Mouse (Mus musculus) lung, embryonic 16.5 days (tissue): ENCODE measurements around the gene Slc13a4. TPM values are rescaled to one million over a fixed set of nuclear protein-coding genes. Genes with fewer than 3 reads are reported as not detected.

Experiments used
- ATAC-seq: fragments of 200-750 bp; cut with Nextera tagmentation; 2 replicates; pipeline ENCODE4 v1.8.0; 2017; ENCODE audit warnings: low read depth, mild to moderate bottlenecking, moderate library complexity
- H3K27ac ChIP-seq: fragments of 300-500 bp; sonication (generic); 2 replicates; pipeline ENCODE4 v1.5.1; 2014; ENCODE audit warnings: mild to moderate bottlenecking, control low read depth, low read length
- H3K27me3 ChIP-seq: fragments of 300-500 bp; sonication (generic); 2 replicates; pipeline ENCODE4 v1.6.1; 2014; ENCODE audit warnings: low read depth, low read length, mixed read lengths; ENCODE audit not compliant: control insufficient read depth, insufficient read depth
- H3K36me3 ChIP-seq: fragments of 300-500 bp; sonication (generic); 2 replicates; pipeline ENCODE4 v1.6.1; 2014; ENCODE audit warnings: low read length; ENCODE audit not compliant: control insufficient read depth, insufficient read depth
- H3K4me1 ChIP-seq: fragments of 300-500 bp; sonication (generic); replicated peaks from 2 replicates; pipeline ENCODE4 v1.6.1; 2014; ENCODE audit warnings: low read length, mixed read lengths; ENCODE audit not compliant: control insufficient read depth, insufficient read depth
- H3K4me2 ChIP-seq: fragments of 300-500 bp; sonication (generic); 2 replicates; pipeline ENCODE4 v1.6.1; 2014; ENCODE audit warnings: low read depth, low read length, control low read depth
- H3K4me3 ChIP-seq: fragments of 300-500 bp; sonication (generic); 2 replicates; pipeline ENCODE4 v1.5.1; 2014; ENCODE audit warnings: mild to moderate bottlenecking, low read length, control low read depth
- H3K9ac ChIP-seq: fragments of 300-500 bp; sonication (generic); 2 replicates; pipeline ENCODE4 v1.6.1; 2014; ENCODE audit warnings: low read length, control low read depth
- H3K9me3 ChIP-seq: fragments of 300-500 bp; sonication (generic); 2 replicates; pipeline ENCODE4 v1.6.1; 2016; ENCODE audit warnings: low read length; ENCODE audit not compliant: control insufficient read depth
- WGBS: fragments of 180-500 bp; shearing (Covaris S2); extraction: QIAGEN DNeasy Blood & Tissue Kit; methylation state at CpG from one replicate; pipeline ENCODE4 v1.1.7; 2014; 5-methylcytosine and 5-hydroxymethylcytosine counted together
- polyA plus RNA-seq: library from polyadenylated mRNA; unstranded; fragments of >200 nt; fragmentation: Nextera tagmentation; extraction: Ambion mirVana; gene quantifications from 2 replicates; pipeline ENCODE4 v1.2.1, GENCODE M21; 2015

The Slc13a4 gene
- polyA plus RNA-seq, 1 experiment from 2014 or later: 0.35 TPM

DNA sequence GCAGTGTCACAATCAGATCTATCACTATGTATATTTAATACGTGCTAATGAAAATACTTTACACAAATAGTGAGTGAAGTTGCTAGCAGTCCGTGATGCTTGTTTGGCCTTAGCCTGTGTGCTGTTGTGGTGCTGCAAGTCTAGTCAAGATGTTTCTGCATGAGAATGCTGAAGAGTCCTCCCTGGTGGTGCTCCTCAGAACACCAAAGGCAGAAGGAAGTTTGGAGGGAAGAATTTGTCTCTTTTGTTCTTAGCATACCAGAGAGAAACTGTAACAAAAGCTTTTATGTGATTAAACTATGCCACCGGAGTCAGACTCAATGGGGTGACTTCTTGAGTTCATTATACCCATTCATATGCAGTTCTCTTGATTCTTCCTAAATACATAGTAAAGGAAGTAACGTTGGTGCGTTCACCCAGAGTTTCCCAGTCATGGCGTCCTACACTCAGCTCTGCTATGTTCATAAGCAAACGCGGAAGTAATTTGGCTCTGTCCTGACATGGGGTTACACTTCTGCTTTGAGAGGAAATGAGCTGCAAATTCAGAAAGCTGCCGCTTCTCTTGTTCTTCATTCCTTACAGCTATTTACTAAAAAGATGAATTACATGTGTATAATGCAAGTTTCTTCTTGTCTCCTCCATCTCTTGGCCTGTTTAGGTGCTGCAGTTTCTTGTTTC lies 71.7 kb downstream of the Slc13a4 start:
- Histone ChIP-seq H3K36me3 (peaks cover 52% of the 10 kb centered on the region), H3K27me3 (no peaks in the 10 kb centered on the region), H3K9me3 (no peaks in the 10 kb centered on the region), H3K27ac (no peak overlapping the region), H3K4me3 (no peak overlapping the region), H3K4me2 (no peak overlapping the region), H3K9ac (no peak overlapping the region), H3K4me1 (no peaks in the 10 kb centered on the region)
- WGBS: 88% methylated on average over 9 of the region's 9 CpGs
- ATAC-seq: no peak

DNA sequence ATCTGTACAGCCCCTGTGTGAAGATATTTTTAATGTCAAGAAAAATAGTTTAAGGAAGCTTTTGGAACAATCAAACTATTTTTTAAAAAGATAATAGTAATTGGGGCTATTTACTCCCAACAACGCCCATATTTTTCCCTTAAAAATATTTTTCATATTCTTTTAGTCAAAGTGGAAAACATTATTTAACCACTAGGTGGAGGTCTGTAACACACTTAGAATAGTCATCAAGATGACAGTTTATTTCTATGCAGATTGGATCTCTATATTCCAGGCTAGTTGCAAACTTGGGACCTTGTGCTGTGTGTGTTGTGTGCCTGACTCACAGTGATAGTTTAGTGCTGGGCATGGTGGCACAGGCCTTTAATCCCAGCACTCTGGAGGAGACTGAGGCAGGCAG lies 78.5 kb downstream of the Slc13a4 start:
- Histone ChIP-seq H3K27me3 (no peaks in the 10 kb centered on the region), H3K9ac (no peak overlapping the region), H3K36me3 (peaks cover 44% of the 10 kb centered on the region), H3K4me2 (no peak overlapping the region), H3K4me1 (no peaks in the 10 kb centered on the region), H3K9me3 (no peaks in the 10 kb centered on the region), H3K27ac (no peak overlapping the region), H3K4me3 (no peak overlapping the region)
- WGBS: 94% methylated on average over 1 of the region's 1 CpGs
- ATAC-seq: no peak

DNA sequence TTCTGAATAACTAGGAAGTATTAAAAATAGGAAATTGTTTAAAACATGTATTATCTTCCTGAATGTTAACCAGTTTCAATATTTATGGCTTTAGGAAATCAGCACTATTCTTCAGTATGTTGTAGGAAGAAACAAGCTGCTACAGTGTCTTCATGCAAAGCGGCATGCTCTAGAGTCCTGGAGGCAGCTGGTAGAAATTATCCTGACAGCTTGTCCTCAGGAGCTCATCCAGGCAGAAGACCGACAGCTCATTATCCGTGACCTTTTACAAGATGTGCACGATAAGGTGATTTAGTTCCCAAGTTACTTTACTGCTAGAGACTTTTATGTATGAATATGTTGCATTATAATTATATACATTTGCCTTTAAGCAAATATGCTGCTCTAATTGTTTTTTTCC lies 82.2 kb downstream of the Slc13a4 start:
- no peak overlapping the region for H3K9ac ChIP-seq
- no peak for ATAC-seq
- H3K4me3 ChIP-seq: no peak overlapping the region
- no peaks in the 10 kb centered on the region for H3K4me1 ChIP-seq
- no peak overlapping the region for H3K27ac ChIP-seq
- H3K4me2 ChIP-seq: no peak overlapping the region
- 77% methylated on average over 4 of the region's 4 CpGs for WGBS
- H3K36me3 ChIP-seq: peaks cover 33% of the 10 kb centered on the region
- H3K9me3 ChIP-seq: no peaks in the 10 kb centered on the region
- H3K27me3 ChIP-seq: no peaks in the 10 kb centered on the region

Other genes starting within 250 kb of the Slc13a4 start
- 28.1 and 28.7 TPM in 2 replicates for gene Cnot4, start 174.4 kb downstream of the Slc13a4 start, polyA plus RNA-seq
- gene Nup205, start 130.7 kb downstream of the Slc13a4 start, polyA plus RNA-seq: 36.7 and 40.4 TPM in 2 replicates
- gene Fam180a, start 18.0 kb upstream of the Slc13a4 start, polyA plus RNA-seq: 1.6 and 2.3 TPM in 2 replicates
- gene Mtpn, start 231.8 kb upstream of the Slc13a4 start, polyA plus RNA-seq: 147 and 155 TPM in 2 replicates